Mouse (Mus musculus) hindbrain, embryonic 15.5 days (tissue): ENCODE measurements around the gene Lmod2. TPM values are rescaled to one million over a fixed set of nuclear protein-coding genes. Genes with fewer than 3 reads are reported as not detected.

ENCODE experiments used
- ATAC-seq: fragments of 200-750 bp; cut with Nextera tagmentation; 2 replicates; pipeline ENCODE4 v1.8.0; 2017; ENCODE audit warnings: low read depth, moderate number of reproducible peaks, moderate TSS enrichment; ENCODE audit not compliant: low FRiP score
- H3K27ac ChIP-seq: fragments of 300-500 bp; sonication (generic); replicated peaks from 2 replicates; pipeline ENCODE4 v1.5.1; 2015; ENCODE audit warnings: mild to moderate bottlenecking, inconsistent platforms
- H3K27me3 ChIP-seq: fragments of 300-500 bp; sonication (generic); 2 replicates; pipeline ENCODE4 v1.6.1; 2015; ENCODE audit warnings: control low read depth, inconsistent platforms
- H3K36me3 ChIP-seq: fragments of 300-500 bp; sonication (generic); 2 replicates; pipeline ENCODE4 v1.6.1; 2015; ENCODE audit warnings: control low read depth, inconsistent platforms
- H3K4me1 ChIP-seq: fragments of 300-500 bp; sonication (generic); replicated peaks from 2 replicates; pipeline ENCODE4 v1.6.1; 2015; ENCODE audit warnings: control low read depth, inconsistent platforms
- H3K4me2 ChIP-seq: fragments of 300-500 bp; sonication (generic); 2 replicates; pipeline ENCODE4 v1.6.1; 2015; ENCODE audit warnings: moderate library complexity, mild to moderate bottlenecking, inconsistent platforms
- H3K4me3 ChIP-seq: fragments of 300-500 bp; sonication (generic); 2 replicates; pipeline ENCODE4 v1.5.1; 2015; ENCODE audit warnings: mild to moderate bottlenecking, inconsistent platforms
- H3K9ac ChIP-seq: fragments of 300-500 bp; sonication (generic); 2 replicates; pipeline ENCODE4 v1.6.1; 2015; ENCODE audit warnings: inconsistent platforms
- H3K9me3 ChIP-seq: fragments of 300-500 bp; sonication (generic); 2 replicates; pipeline ENCODE4 v1.6.1; 2016; ENCODE audit warnings: control low read depth, inconsistent platforms
- WGBS: fragments of 180-500 bp; shearing (Covaris S2); methylation state at CpG from one replicate; pipeline ENCODE4 v1.1.7; 2015; 5-methylcytosine and 5-hydroxymethylcytosine counted together
- polyA plus RNA-seq: library from polyadenylated mRNA; unstranded; fragments of >200 nt; fragmentation: Nextera tagmentation; extraction: Ambion mirVana; gene quantifications from 2 replicates; pipeline ENCODE4 v1.2.1, GENCODE M21; 2015

Lmod2 gene
- polyA plus RNA-seq, 1 experiment from 2014 or later, result not detected

- no peaks in the 10 kb centered on the region for H3K36me3 ChIP-seq
- no peak overlapping the region for H3K4me2 ChIP-seq
- no peak for ATAC-seq
- H3K4me3 ChIP-seq, result no peak overlapping the region
- H3K4me1 ChIP-seq, result no peaks in the 10 kb centered on the region
- H3K9ac ChIP-seq, result no peak overlapping the region
- WGBS, result 84% methylated on average over 3 of the region's 3 CpGs
- no peak overlapping the region for H3K27ac ChIP-seq
- H3K9me3 ChIP-seq, result no peaks in the 10 kb centered on the region
- H3K27me3 ChIP-seq, result no peaks in the 10 kb centered on the region
Observed at GRCm38 (mm10) chr6:24583456-24583855, 14.1 kb upstream of the Lmod2 start.

- no peak for ATAC-seq
- Histone ChIP-seq H3K36me3 (no peaks in the 10 kb centered on the region), H3K4me2 (no peak overlapping the region), H3K27ac (no peak overlapping the region), H3K27me3 (no peaks in the 10 kb centered on the region), H3K4me3 (no peak overlapping the region), H3K9ac (no peak overlapping the region), H3K4me1 (no peaks in the 10 kb centered on the region), H3K9me3 (no peaks in the 10 kb centered on the region)
- WGBS, result 67% methylated on average over 10 of the region's 10 CpGs
Observed at GRCm38 (mm10) chr6:24585431-24586310, 11.9 kb upstream of the Lmod2 start.

- Histone ChIP-seq H3K27ac (no peak overlapping the region), H3K4me2 (no peak overlapping the region), H3K9me3 (no peaks in the 10 kb centered on the region), H3K9ac (no peak overlapping the region), H3K27me3 (no peaks in the 10 kb centered on the region), H3K4me1 (no peaks in the 10 kb centered on the region), H3K4me3 (no peak overlapping the region), H3K36me3 (no peaks in the 10 kb centered on the region)
- ATAC-seq, result no peak
- WGBS, result 42% methylated on average over 3 of the region's 3 CpGs
Observed at GRCm38 (mm10) chr6:24586885-24587284, 10.7 kb upstream of the Lmod2 start.

- 80% methylated on average over 5 of the region's 5 CpGs for WGBS
- no peak for ATAC-seq
Observed at GRCm38 (mm10) chr6:24590282-24590681, 7.3 kb upstream of the Lmod2 start.

GRCm38 (mm10) chr6:24591525-24592218 lies 5.9 kb upstream of the Lmod2 start:
- WGBS, result 54% methylated on average over 10 of the region's 10 CpGs
- Histone ChIP-seq H3K4me2 (no peak overlapping the region), H3K27ac (no peak overlapping the region), H3K9me3 (no peaks in the 10 kb centered on the region), H3K4me3 (no peak overlapping the region), H3K9ac (no peak overlapping the region), H3K27me3 (no peaks in the 10 kb centered on the region), H3K4me1 (no peaks in the 10 kb centered on the region), H3K36me3 (no peaks in the 10 kb centered on the region)
- no peak for ATAC-seq

More at GRCm38 (mm10) chr6:24590282-24590681, 7.3 kb upstream of the Lmod2 start:
- no peak overlapping the region for H3K9ac ChIP-seq
- no peaks in the 10 kb centered on the region for H3K4me1 ChIP-seq
- no peaks in the 10 kb centered on the region for H3K9me3 ChIP-seq
- H3K36me3 ChIP-seq, result no peaks in the 10 kb centered on the region
- H3K27me3 ChIP-seq, result no peaks in the 10 kb centered on the region
- H3K4me2 ChIP-seq, result no peak overlapping the region
- H3K4me3 ChIP-seq, result no peak overlapping the region
- H3K27ac ChIP-seq, result no peak overlapping the region

GRCm38 (mm10) chr6:24599179-24599578 lies 1.6 kb downstream of the Lmod2 start:
- no peaks in the 10 kb centered on the region for H3K27me3 ChIP-seq
- 94% methylated on average over 6 of the region's 6 CpGs for WGBS
- no peak overlapping the region for H3K4me3 ChIP-seq
- H3K36me3 ChIP-seq, result no peaks in the 10 kb centered on the region
- no peak overlapping the region for H3K27ac ChIP-seq
- no peak overlapping the region for H3K9ac ChIP-seq
- H3K4me1 ChIP-seq, result no peaks in the 10 kb centered on the region
- no peak overlapping the region for H3K4me2 ChIP-seq
- H3K9me3 ChIP-seq, result no peaks in the 10 kb centered on the region
- no peak for ATAC-seq

GRCm38 (mm10) chr6:24599639-24600038 lies 2.1 kb downstream of the Lmod2 start:
- 79% methylated on average over 5 of the region's 5 CpGs for WGBS
- H3K36me3 ChIP-seq, result no peaks in the 10 kb centered on the region

GRCm38 (mm10) chr6:24600134-24600533 lies 2.6 kb downstream of the Lmod2 start:
- Histone ChIP-seq H3K4me3 (no peak overlapping the region), H3K4me2 (no peak overlapping the region), H3K27me3 (no peaks in the 10 kb centered on the region), H3K4me1 (no peaks in the 10 kb centered on the region), H3K9ac (no peak overlapping the region), H3K36me3 (no peaks in the 10 kb centered on the region), H3K27ac (no peak overlapping the region), H3K9me3 (no peaks in the 10 kb centered on the region)
- 81% methylated on average over 6 of the region's 6 CpGs for WGBS
- ATAC-seq, result no peak

More at GRCm38 (mm10) chr6:24599639-24600038, 2.1 kb downstream of the Lmod2 start:
- Histone ChIP-seq H3K27ac (no peak overlapping the region), H3K4me1 (no peaks in the 10 kb centered on the region), H3K27me3 (no peaks in the 10 kb centered on the region), H3K9ac (no peak overlapping the region), H3K9me3 (no peaks in the 10 kb centered on the region), H3K4me3 (no peak overlapping the region), H3K4me2 (no peak overlapping the region)
- no peak for ATAC-seq

- WGBS, result 73% methylated on average over 4 of the region's 4 CpGs
- no peak for ATAC-seq
- Histone ChIP-seq H3K27me3 (no peaks in the 10 kb centered on the region), H3K36me3 (no peaks in the 10 kb centered on the region), H3K27ac (no peak overlapping the region), H3K4me3 (no peak overlapping the region), H3K9ac (no peak overlapping the region), H3K4me1 (no peaks in the 10 kb centered on the region), H3K4me2 (no peak overlapping the region), H3K9me3 (no peaks in the 10 kb centered on the region)
Observed at GRCm38 (mm10) chr6:24600726-24601125, 3.2 kb downstream of the Lmod2 start.

GRCm38 (mm10) chr6:24601668-24602067 lies 4.1 kb downstream of the Lmod2 start:
- WGBS, result 87% methylated on average over 1 of the region's 1 CpGs
- Histone ChIP-seq H3K9ac (no peak overlapping the region), H3K4me2 (no peak overlapping the region), H3K4me1 (no peaks in the 10 kb centered on the region), H3K27me3 (no peaks in the 10 kb centered on the region), H3K36me3 (no peaks in the 10 kb centered on the region), H3K9me3 (no peaks in the 10 kb centered on the region), H3K4me3 (no peak overlapping the region), H3K27ac (no peak overlapping the region)
- ATAC-seq, result no peak

- no peaks in the 10 kb centered on the region for H3K36me3 ChIP-seq
- no peak for ATAC-seq
- WGBS, result 88% methylated on average over 3 of the region's 3 CpGs
- no peaks in the 10 kb centered on the region for H3K4me1 ChIP-seq
- H3K4me3 ChIP-seq, result no peak overlapping the region
- no peak overlapping the region for H3K27ac ChIP-seq
- no peak overlapping the region for H3K9ac ChIP-seq
- no peak overlapping the region for H3K4me2 ChIP-seq
- no peaks in the 10 kb centered on the region for H3K27me3 ChIP-seq
- no peaks in the 10 kb centered on the region for H3K9me3 ChIP-seq
Observed at GRCm38 (mm10) chr6:24602351-24602750, 4.8 kb downstream of the Lmod2 start.

- Histone ChIP-seq H3K4me2 (no peak overlapping the region), H3K4me1 (no peaks in the 10 kb centered on the region), H3K4me3 (no peak overlapping the region), H3K9me3 (no peaks in the 10 kb centered on the region), H3K9ac (no peak overlapping the region), H3K36me3 (no peaks in the 10 kb centered on the region), H3K27me3 (no peaks in the 10 kb centered on the region), H3K27ac (no peak overlapping the region)
- WGBS, result 91% methylated on average over 5 of the region's 5 CpGs
- ATAC-seq, result no peak
Observed at GRCm38 (mm10) chr6:24602993-24603392, 5.4 kb downstream of the Lmod2 start.
